Mouse (Mus musculus): Measurements from ENCODE around the gene Cep89. TPM values are rescaled to one million over a fixed set of nuclear protein-coding genes. Genes with fewer than 3 reads are reported as not detected.

Cep89 gene
- polyA plus RNA-seq, 1 experiment from 2014 or later = 32.2 TPM

- Histone ChIP-seq H3K4me1 (ENCODE audit: control insufficient read depth, insufficient read depth, low read length) (peaks cover 11% of the 10 kb centered on the region), H3K4me3 (ENCODE audit: low read depth, low read length) (no peak overlapping the region), H3K9me3 (replicated peaks; ENCODE audit: control insufficient read depth, low read length) (no peaks in the 10 kb centered on the region), H3K27ac (ENCODE audit: low read depth, low read length) (peak overlapping the region; percentile 57; the same call in 1 of the 2 replicates), H3K4me2 (peak overlapping the region; percentile 12; the same call in 1 of the 2 replicates), H3K27me3 (ENCODE audit: control insufficient read depth, insufficient read depth, low read length) (no peaks in the 10 kb centered on the region), H3K36me3 (ENCODE audit: control insufficient read depth, insufficient read depth, low read length) (no peaks in the 10 kb centered on the region), H3K9ac (ENCODE audit: low read depth, low read length) (no peak overlapping the region)
- 42% methylated on average over 5 of the region's 5 CpGs for WGBS (ENCODE audit: insufficient replicate concordance)
- 0 out of 2 replicates have a peak, but pooled peaks have one; percentile 54 for ATAC-seq (replicated peaks; ENCODE audit: insufficient number of reproducible peaks, low FRiP score, low TSS enrichment)
Observed at GRCm38 (mm10) chr7:35362253-35362652, 34.6 kb upstream of the Cep89 start.

GRCm38 (mm10) chr7:35362868-35363267, 34.0 kb upstream of the Cep89 start:
- no peaks in the 10 kb centered on the region for H3K9me3 ChIP-seq (replicated peaks; ENCODE audit: control insufficient read depth, low read length)
- H3K27ac ChIP-seq (ENCODE audit: low read depth, low read length) = no peak overlapping the region
- H3K4me2 ChIP-seq = no peak overlapping the region
- no peak for ATAC-seq (replicated peaks; ENCODE audit: insufficient number of reproducible peaks, low FRiP score, low TSS enrichment)
- WGBS (ENCODE audit: insufficient replicate concordance) = 68% methylated on average over 5 of the region's 5 CpGs
- H3K4me1 ChIP-seq (ENCODE audit: control insufficient read depth, insufficient read depth, low read length) = peaks cover 11% of the 10 kb centered on the region
- H3K27me3 ChIP-seq (ENCODE audit: control insufficient read depth, insufficient read depth, low read length) = no peaks in the 10 kb centered on the region
- H3K36me3 ChIP-seq (ENCODE audit: control insufficient read depth, insufficient read depth, low read length) = no peaks in the 10 kb centered on the region
- no peak overlapping the region for H3K9ac ChIP-seq (ENCODE audit: low read depth, low read length)
- no peak overlapping the region for H3K4me3 ChIP-seq (ENCODE audit: low read depth, low read length)

GRCm38 (mm10) chr7:35365161-35365910, 31.5 kb upstream of the Cep89 start:
- Histone ChIP-seq H3K4me3 (ENCODE audit: low read depth, low read length) (no peak overlapping the region), H3K27ac (ENCODE audit: low read depth, low read length) (no peak overlapping the region), H3K4me1 (ENCODE audit: control insufficient read depth, insufficient read depth, low read length) (peaks cover 11% of the 10 kb centered on the region), H3K36me3 (ENCODE audit: control insufficient read depth, insufficient read depth, low read length) (no peaks in the 10 kb centered on the region), H3K9ac (ENCODE audit: low read depth, low read length) (no peak overlapping the region), H3K4me2 (no peak overlapping the region), H3K9me3 (replicated peaks; ENCODE audit: control insufficient read depth, low read length) (peaks cover 3% of the 10 kb centered on the region; the same call in 1 of the 2 replicates), H3K27me3 (ENCODE audit: control insufficient read depth, insufficient read depth, low read length) (no peaks in the 10 kb centered on the region)
- ATAC-seq (replicated peaks; ENCODE audit: insufficient number of reproducible peaks, low FRiP score, low TSS enrichment) = no peak
- 60% methylated on average over 12 of the region's 12 CpGs for WGBS (ENCODE audit: insufficient replicate concordance)

GRCm38 (mm10) chr7:35371096-35371495, 25.7 kb upstream of the Cep89 start:
- no peak overlapping the region for H3K4me2 ChIP-seq
- WGBS (ENCODE audit: insufficient replicate concordance) = 78% methylated on average over 14 of the region's 14 CpGs

GRCm38 (mm10) chr7:35372483-35373017, 24.3 kb upstream of the Cep89 start:
- WGBS (ENCODE audit: insufficient replicate concordance) = 84% methylated on average over 14 of the region's 14 CpGs
- Histone ChIP-seq H3K27me3 (ENCODE audit: control insufficient read depth, insufficient read depth, low read length) (no peaks in the 10 kb centered on the region), H3K36me3 (ENCODE audit: control insufficient read depth, insufficient read depth, low read length) (no peaks in the 10 kb centered on the region), H3K4me1 (ENCODE audit: control insufficient read depth, insufficient read depth, low read length) (no peaks in the 10 kb centered on the region), H3K4me2 (no peak overlapping the region), H3K4me3 (ENCODE audit: low read depth, low read length) (no peak overlapping the region), H3K9me3 (replicated peaks; ENCODE audit: control insufficient read depth, low read length) (peaks cover 3% of the 10 kb centered on the region; the same call in 1 of the 2 replicates), H3K9ac (ENCODE audit: low read depth, low read length) (no peak overlapping the region), H3K27ac (ENCODE audit: low read depth, low read length) (no peak overlapping the region)
- no peak for ATAC-seq (replicated peaks; ENCODE audit: insufficient number of reproducible peaks, low FRiP score, low TSS enrichment)

More at GRCm38 (mm10) chr7:35371096-35371495, 25.7 kb upstream of the Cep89 start:
- Histone ChIP-seq H3K36me3 (ENCODE audit: control insufficient read depth, insufficient read depth, low read length) (no peaks in the 10 kb centered on the region), H3K9ac (ENCODE audit: low read depth, low read length) (no peak overlapping the region), H3K4me1 (ENCODE audit: control insufficient read depth, insufficient read depth, low read length) (no peaks in the 10 kb centered on the region), H3K27ac (ENCODE audit: low read depth, low read length) (no peak overlapping the region), H3K27me3 (ENCODE audit: control insufficient read depth, insufficient read depth, low read length) (no peaks in the 10 kb centered on the region), H3K4me3 (ENCODE audit: low read depth, low read length) (no peak overlapping the region), H3K9me3 (replicated peaks; ENCODE audit: control insufficient read depth, low read length) (peaks cover 3% of the 10 kb centered on the region; the same call in 1 of the 2 replicates)
- ATAC-seq (replicated peaks; ENCODE audit: insufficient number of reproducible peaks, low FRiP score, low TSS enrichment) = no peak

GRCm38 (mm10) chr7:35373146-35373989, 23.5 kb upstream of the Cep89 start:
- H3K27ac ChIP-seq (ENCODE audit: low read depth, low read length) = no peak overlapping the region
- 51% methylated on average over 16 of the region's 16 CpGs for WGBS (ENCODE audit: insufficient replicate concordance)
- peaks cover 3% of the 10 kb centered on the region; the same call in 1 of the 2 replicates for H3K9me3 ChIP-seq (replicated peaks; ENCODE audit: control insufficient read depth, low read length)
- H3K36me3 ChIP-seq (ENCODE audit: control insufficient read depth, insufficient read depth, low read length) = no peaks in the 10 kb centered on the region
- no peaks in the 10 kb centered on the region for H3K4me1 ChIP-seq (ENCODE audit: control insufficient read depth, insufficient read depth, low read length)
- H3K27me3 ChIP-seq (ENCODE audit: control insufficient read depth, insufficient read depth, low read length) = no peaks in the 10 kb centered on the region
- ATAC-seq (replicated peaks; ENCODE audit: insufficient number of reproducible peaks, low FRiP score, low TSS enrichment) = 0 out of 2 replicates have a peak, but pooled peaks have one; percentile 33
- no peak overlapping the region for H3K4me2 ChIP-seq
- H3K9ac ChIP-seq (ENCODE audit: low read depth, low read length) = no peak overlapping the region
- H3K4me3 ChIP-seq (ENCODE audit: low read depth, low read length) = no peak overlapping the region

GRCm38 (mm10) chr7:35374265-35374664, 22.6 kb upstream of the Cep89 start:
- H3K4me2 ChIP-seq = no peak overlapping the region
- peaks cover 1% of the 10 kb centered on the region; the same call in 1 of the 2 replicates for H3K9me3 ChIP-seq (replicated peaks; ENCODE audit: control insufficient read depth, low read length)
- no peak overlapping the region for H3K9ac ChIP-seq (ENCODE audit: low read depth, low read length)
- no peaks in the 10 kb centered on the region for H3K36me3 ChIP-seq (ENCODE audit: control insufficient read depth, insufficient read depth, low read length)
- no peak for ATAC-seq (replicated peaks; ENCODE audit: insufficient number of reproducible peaks, low FRiP score, low TSS enrichment)
- 86% methylated on average over 7 of the region's 7 CpGs for WGBS (ENCODE audit: insufficient replicate concordance)
- H3K4me3 ChIP-seq (ENCODE audit: low read depth, low read length) = no peak overlapping the region
- H3K27ac ChIP-seq (ENCODE audit: low read depth, low read length) = no peak overlapping the region
- peaks cover 2% of the 10 kb centered on the region for H3K4me1 ChIP-seq (ENCODE audit: control insufficient read depth, insufficient read depth, low read length)
- no peaks in the 10 kb centered on the region for H3K27me3 ChIP-seq (ENCODE audit: control insufficient read depth, insufficient read depth, low read length)

GRCm38 (mm10) chr7:35376623-35377022, 20.2 kb upstream of the Cep89 start:
- no peak for ATAC-seq (replicated peaks; ENCODE audit: insufficient number of reproducible peaks, low FRiP score, low TSS enrichment)
- WGBS (ENCODE audit: insufficient replicate concordance) = 92% methylated on average over 9 of the region's 9 CpGs

More at GRCm38 (mm10) chr7:35376623-35377022, 20.2 kb upstream of the Cep89 start:
- no peak overlapping the region for H3K4me3 ChIP-seq (ENCODE audit: low read depth, low read length)
- no peaks in the 10 kb centered on the region for H3K9me3 ChIP-seq (replicated peaks; ENCODE audit: control insufficient read depth, low read length)
- H3K4me2 ChIP-seq = no peak overlapping the region
- no peak overlapping the region for H3K9ac ChIP-seq (ENCODE audit: low read depth, low read length)
- H3K27ac ChIP-seq (ENCODE audit: low read depth, low read length) = no peak overlapping the region
- H3K4me1 ChIP-seq (ENCODE audit: control insufficient read depth, insufficient read depth, low read length) = peaks cover 14% of the 10 kb centered on the region
- no peaks in the 10 kb centered on the region for H3K27me3 ChIP-seq (ENCODE audit: control insufficient read depth, insufficient read depth, low read length)
- no peaks in the 10 kb centered on the region for H3K36me3 ChIP-seq (ENCODE audit: control insufficient read depth, insufficient read depth, low read length)
